Mouse (Mus musculus) left cerebral cortex, adult 8-10 months (tissue): ENCODE measurements at regions not wholly inside any gene's neighbourhood (a gene's known extent, or its start where the extent isn't known, plus 50 kb on each side); places are given as distances from the start of the nearest gene placed in this dataset.

ENCODE experiments used
- DNase-seq, 2 experiments: peaks; one replicate each; pipeline ENCODE4 v3.0.0; 2022; ENCODE audit warnings: low spot score in 2 of 2

DNA sequence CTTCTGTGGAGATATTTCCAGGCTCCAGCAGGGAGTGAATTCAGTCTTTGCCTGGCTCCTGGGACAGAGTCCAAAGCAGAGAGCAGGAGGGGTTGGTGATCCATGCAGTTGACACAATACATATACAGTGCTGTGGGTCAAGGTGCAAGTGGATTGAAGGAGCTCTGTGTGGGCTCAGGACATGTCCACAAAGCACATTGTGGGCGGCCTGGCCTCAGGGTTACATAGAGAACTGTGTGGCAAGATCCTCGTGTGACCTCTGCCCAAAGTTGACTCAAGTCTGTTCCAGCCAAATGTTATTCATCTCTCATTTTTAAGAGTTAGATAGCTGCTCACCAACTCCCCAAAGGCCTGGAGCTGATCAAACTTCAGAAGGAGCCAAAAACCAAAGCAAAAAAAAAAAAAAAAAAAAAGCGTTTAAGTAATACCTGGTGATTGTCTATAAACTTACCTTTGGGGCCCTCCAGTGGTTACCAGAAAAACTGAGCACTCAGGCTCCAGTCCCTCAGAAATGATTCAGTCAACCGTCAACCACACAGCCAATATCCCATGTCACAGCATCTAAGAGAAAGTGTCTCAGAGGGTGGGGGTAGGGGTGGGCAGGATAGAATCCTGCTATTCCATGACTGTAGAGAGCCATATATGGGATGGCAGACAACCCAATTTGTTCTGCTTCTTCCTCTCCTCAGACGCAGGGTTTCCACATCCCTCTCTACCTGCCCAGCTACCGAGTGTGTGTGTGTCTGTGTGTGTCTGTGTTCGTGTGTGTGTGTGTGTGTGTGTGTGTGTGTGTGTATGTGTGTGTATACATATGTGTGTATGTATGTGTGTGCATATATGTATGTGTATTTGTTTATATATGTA, 91.9 kb upstream of the Far2 start:
- DNase-seq, result no peak

DNA sequence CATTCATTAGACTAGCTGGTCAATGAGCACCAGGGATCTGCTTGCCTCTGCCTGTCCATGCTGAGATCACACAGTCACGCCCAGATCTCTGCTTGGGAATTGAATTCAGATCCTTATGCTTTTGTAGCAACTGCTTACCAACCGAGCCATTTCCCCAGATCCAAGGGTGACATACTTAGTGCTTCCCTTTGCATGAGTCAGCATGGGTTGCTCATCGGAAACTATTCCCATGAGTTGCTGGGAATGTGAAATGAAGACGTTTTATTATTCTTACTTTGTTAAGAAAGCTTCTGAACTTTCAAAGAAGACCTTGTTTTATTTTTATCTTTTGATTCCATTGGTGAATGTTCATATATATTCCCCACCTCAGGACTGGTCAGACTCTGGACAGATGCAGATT, 82.3 kb upstream of the Far2 start:
- no peak for DNase-seq

DNA sequence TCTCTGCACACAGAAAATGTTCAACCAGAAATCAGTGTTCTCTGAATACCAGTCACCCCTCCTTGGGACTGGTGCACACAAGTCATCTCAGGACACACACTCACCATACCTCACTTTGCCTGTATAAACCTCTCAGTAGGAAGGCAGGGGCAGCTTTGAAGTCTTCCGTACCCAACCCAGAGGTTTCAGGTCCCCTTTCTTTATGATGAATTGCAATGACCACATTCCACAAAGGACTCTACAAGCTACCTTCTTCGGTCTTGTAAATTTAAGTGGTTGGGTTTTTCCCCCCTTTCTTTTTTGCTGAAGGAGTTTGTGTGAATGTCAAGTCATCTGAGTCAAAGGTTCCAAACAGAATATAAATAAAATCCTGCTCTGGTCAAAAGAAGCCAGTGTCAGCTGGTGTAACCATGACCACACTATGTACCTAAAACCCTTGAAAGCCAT, 76.9 kb upstream of the Far2 start:
- DNase-seq, result no peak

DNA sequence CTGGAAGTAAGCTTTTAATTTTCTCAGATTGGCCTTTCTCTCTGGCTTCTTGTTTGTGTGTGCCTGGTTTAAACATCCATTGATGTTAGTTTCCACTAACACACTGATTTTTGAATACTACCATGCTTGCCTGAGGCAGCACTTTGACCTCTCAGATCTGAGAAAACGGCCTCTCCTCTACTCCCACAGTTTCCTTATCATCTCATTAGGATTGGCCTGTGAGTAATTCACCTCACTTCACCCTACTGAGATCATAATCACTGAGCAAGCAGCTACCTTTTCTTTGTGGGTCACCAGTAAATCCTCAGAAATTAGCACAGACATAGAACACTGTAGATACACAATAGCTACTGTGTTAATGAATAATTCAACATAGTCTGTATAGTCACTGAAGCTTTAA, 74.5 kb upstream of the Far2 start:
- DNase-seq, result no peak

DNA sequence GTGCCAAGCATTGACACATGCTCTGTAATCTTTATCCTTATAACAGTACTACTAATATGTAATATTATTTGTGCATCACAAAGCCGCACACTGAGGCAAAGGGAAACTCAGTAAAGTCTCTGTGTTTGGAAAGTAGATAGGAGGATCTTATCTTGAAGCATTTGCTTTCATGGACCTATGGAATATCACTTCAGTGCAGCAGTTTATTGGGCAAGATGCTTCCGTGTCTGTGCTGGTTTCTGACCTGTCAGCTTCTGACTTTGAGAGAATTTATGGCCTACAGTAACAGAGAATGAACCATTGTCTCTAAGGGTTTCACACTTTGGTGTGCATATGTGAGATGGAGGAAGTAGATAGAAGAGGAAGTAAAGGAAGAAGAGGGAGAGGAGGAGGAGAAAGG, 74.0 kb upstream of the Far2 start:
- DNase-seq, result no peak

DNA sequence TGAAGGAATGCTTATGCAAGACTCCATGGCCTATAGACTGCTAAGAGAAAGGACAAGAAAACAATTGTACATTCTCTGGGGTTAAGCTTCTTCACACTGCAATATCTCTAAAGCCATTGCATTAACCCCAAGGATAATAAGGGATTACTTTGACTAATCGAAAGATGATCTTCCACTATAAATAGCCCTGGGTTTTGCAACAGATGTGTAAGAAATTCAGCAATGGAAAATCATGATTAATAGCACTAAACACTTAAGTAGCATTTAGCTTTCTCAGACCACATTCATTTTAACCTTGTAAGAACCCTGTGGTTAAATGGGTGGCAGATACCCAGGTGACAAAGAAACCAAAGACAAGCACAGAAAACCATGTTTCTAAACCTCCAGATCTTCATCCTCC, 71.1 kb upstream of the Far2 start:
- DNase-seq, result no peak

DNA sequence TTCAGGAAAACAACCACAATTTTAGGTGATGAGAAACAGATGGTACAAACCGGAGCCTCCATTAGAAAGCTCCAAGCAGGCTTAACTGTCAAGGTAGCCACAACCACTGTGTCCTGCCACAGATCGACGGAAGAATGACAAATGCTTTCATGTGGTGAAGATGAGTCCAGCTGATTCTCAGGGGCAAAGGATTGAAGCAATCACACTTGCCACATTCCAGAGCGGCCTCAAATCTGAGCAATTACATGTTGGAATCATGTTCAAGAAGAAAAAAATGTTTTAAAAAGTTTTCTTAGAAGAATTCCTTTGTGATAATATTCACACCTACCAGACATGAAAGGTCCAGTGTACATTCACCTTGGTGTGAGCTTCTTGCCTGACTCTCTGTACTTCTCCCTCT, 57.7 kb upstream of the Far2 start:
- no peak for DNase-seq
